Mouse (Mus musculus) ES-CJ7 (cell line): ENCODE measurements at regions not wholly inside any gene's neighbourhood (a gene's known extent, or its start where the extent isn't known, plus 50 kb on each side); places are given as distances from the start of the nearest gene placed in this dataset.

Experiments used
- DNase-seq: peaks from one replicate; pipeline ENCODE4 v3.0.0; 2011; ENCODE audit warnings: low read depth, low spot score

GRCm38 (mm10) chr9:11729732-11730131 is 825.2 kb upstream of the Cntn5 start:
- DNase-seq = no peak

DNA sequence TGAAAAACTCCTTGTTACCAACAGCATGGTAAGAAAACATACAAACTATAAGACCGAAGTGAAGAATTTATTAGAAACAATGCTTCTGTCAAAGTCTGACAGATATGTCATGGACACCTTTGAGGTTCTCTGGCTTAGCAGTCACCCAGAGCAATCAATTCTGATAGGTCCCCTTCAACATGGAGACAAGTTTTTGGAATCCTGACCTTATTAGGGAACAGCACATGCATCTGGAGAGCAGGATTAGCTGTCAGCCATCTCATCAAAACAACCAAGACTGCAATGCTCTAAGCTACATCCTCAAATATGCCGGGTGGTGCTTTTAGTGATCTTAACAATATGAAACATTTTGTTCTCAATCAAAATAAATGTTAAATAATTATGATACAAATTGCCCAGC is 817.2 kb upstream of the Cntn5 start:
- DNase-seq = no peak

DNA sequence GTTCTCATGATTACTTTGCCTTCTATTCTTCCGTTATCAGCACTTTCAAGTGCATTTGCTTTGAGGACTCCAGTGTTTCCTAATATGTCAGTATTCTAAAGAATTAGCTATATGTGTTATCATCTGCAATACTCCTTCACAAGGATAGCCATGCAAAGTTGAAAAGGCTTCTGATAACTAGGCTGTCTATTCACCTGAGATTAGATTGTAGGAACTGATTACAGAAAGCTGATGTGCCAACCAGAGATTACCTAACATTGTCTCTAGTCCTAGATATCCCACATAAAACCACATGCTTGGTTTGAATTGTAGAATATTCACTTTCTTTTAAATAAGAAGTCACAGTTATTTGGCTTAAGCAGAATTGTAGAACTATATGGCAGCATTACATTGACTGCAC is 800.1 kb upstream of the Cntn5 start:
- no peak for DNase-seq

DNA sequence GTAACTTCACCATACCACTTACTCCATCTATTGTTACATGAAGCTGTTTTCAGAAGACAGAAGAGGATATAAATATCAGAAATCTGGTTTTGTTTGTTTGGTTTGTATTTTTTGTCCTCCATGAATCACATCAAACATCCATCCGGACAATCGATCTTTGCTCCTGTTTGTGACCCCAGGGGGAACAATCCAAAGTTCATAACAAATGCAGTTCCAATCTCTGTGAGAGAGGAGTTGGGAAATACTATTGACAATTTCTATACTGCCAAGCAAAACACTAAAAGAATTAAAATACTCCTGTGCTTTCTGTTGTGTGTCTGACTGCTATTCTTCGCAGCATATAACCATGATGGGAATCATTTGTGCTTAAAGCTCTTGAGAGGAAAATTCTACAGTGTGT is 798.6 kb upstream of the Cntn5 start:
- no peak for DNase-seq

DNA sequence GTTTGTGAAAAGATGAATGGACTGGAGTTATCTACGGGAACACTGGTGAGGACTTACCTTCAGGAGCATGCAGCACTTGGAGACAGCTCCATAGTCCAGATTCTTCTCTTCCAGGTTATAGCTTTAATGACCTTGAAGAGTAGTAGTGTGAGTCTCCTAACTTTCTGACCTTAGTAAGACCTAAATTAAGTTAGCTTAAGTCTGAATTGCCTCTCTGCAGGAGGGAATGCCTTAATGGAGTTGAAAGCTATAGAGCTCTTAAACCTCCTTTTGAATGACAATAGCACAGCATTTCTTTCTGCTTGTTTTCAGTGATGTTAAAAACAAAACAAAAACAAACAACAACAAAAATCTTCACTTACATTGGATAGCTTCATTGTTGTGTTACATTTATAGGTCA is 788.9 kb upstream of the Cntn5 start:
- DNase-seq = peak; percentile 55

DNA sequence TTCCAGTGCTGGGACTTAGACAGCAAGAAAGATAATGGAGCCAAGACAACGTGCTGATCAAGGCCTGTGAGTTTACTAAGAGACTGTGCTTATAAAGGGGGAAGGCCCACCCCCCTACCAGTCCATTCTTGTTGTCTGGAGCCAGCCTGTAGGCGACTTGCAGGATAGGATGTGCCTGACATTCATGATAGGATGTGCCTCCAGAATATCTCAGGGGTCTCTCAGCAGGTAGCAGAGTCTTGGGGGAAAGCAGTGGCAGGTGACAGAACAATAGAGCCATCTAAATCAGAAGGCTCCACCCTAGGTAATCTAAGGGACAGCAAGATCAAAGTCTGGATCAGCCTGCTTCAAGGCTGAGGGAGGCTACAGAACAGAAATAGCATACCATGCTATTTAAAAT is 782.5 kb upstream of the Cntn5 start:
- DNase-seq = peak; percentile 66

GRCm38 (mm10) chr9:11671939-11672338 is 767.4 kb upstream of the Cntn5 start:
- DNase-seq = no peak

GRCm38 (mm10) chr9:11671243-11671642 is 766.7 kb upstream of the Cntn5 start:
- DNase-seq = no peak

- no peak for DNase-seq
Observed at GRCm38 (mm10) chr9:11629461-11629860, 724.9 kb upstream of the Cntn5 start.

DNA sequence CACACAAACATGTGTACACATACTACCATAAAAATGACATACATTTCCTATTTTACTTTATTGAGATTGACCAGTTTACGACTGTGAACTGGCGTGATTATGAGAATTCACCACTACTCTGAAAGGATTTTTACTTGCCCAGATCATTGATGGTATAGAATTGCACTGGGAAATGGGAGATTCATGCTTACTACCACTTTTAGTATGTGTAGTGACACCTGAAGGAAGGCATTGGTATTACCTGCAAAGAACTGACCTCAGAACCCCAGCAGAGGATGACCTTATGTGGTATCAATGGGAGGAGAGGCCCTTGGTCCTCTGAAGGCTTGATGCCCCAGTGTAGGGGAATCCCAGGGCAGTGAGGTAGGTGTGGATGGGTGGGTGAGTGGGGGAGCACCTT is 699.8 kb upstream of the Cntn5 start:
- peak; percentile 48 for DNase-seq

- DNase-seq = no peak
Observed at GRCm38 (mm10) chr9:11603884-11604283, 699.3 kb upstream of the Cntn5 start.

DNA sequence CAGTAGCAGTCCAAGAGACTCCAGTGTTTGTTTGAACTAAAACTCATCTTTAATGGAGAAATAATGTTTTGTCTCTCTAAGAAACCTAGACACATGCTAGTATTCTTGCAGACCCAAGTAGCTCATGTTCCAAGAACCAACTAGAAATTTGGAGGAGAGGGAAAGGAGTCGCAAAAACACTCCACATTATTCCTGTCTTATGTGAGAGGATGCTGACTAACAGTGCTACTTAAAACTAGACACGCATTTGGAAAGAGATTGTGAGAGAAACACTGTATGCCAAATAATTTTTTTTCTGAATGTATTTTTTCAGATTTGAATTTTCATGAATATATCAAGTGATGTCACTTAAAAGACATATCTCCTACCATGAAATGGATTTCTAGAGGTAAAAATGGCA is 698.3 kb upstream of the Cntn5 start:
- no peak for DNase-seq

DNA sequence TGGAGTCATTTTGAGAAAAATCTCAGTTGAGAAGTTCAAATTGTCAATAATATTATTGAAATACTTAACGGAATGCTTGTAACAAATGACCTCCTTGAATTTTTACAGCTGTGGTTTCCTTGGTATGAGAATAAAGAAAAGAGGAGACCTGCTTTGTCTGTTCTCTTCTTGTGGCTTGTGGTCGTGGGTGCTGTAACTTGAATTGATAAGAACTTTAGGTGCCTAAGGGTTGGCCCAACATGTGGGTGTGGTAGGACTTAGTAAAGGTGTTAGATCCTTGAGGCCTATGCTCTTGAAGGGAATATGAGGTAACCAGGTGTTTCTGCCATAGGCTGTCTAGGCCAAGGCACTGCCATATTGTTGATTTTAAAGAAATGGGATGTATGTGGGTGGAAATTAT is 674.4 kb upstream of the Cntn5 start:
- DNase-seq = no peak

GRCm38 (mm10) chr9:11562885-11563284 is 658.3 kb upstream of the Cntn5 start:
- DNase-seq = no peak

DNA sequence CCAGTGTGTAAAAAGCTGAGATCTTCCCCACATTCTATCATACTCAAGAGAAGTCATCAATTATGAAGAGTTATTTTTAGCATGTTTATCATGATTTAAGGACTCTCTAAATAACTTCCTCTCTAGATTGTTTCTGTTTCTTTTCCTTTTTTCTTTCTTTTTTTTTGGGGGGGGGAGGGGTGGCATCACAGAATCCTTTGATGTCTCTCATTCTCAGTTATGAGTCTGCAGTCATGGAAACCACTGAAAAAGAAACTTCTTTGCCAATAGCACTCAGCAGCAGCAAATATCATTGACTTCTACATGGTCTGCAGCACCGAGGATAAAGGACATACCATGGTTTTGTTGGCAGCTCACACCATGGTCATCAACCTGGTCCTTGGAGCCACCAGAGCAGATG is 654.8 kb upstream of the Cntn5 start:
- DNase-seq = no peak

DNA sequence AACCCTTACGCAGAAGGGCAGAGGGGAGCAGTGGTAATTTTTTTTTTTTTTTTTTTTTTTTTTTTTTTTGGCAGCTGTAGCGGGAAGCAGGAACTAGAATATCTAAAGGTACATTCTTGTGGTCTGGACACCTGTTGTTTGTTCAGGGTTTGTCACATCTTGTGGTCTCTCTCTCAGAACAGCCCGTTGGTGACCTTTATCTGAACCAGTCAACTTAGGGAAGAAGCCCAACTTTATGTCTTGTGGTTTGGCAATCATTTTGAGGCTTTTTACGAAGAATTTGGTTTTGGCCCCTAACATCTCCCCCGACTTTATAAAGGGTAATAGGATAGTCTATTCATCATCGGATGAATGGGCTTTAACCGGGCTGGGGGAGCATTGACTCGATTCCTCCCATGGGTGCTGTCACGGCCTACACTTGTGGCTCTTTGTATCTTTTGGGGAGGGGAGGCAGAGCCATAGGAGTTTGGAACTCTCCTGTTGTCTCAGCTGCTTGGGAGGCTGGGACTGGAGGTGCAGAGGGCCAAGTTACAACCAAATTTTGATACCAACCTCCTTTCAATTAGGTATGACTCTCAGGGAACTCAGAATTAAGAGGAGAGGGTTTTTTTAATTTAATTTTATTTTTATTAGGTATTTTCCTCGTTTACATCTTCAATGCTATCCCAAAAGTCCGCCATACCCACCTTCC is 609.4 kb upstream of the Cntn5 start:
- peak; percentile 5 for DNase-seq
